Mouse (Mus musculus) olfactory bulb, adult 2 months (tissue): ENCODE results near the gene Hyal4.

Source experiments
- CTCF ChIP-seq: fragments of 200-500 bp; IDR thresholded peaks from 2 replicates; pipeline ENCODE4 v1.5.1; 2012; ENCODE audit warnings: low read depth, mild to moderate bottlenecking, low read length, moderate library complexity; ENCODE audit not compliant: insufficient read depth
- POLR2A ChIP-seq: fragments of 200-500 bp; IDR thresholded peaks from 2 replicates; pipeline ENCODE4 v1.6.1; 2012; ENCODE audit warnings: mild to moderate bottlenecking, low read depth, low read length, moderate library complexity; ENCODE audit not compliant: insufficient read depth

DNA sequence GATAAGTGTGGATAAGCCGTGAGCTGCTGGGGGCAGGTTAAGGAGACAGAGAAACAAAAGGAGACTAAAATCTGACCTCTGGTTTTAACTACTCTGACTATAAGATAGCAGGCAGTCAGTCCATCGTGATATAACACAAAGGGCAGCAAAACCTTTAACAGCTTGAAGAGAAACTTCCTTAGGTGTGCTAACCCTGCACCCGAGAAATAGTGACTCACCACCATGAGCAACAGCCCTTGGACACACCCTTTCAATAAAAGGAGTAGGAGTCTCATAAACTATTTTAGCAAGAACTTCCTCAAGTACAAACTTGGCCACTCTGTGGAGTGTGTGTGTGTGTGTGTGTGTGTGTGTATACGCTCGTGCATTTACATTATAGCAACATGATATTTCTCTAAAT lies 41.0 kb upstream of the Hyal4 start:
- TF ChIP-seq POLR2A (no peak), CTCF (no peak)
